Mouse (Mus musculus): ENCODE results near the gene Tex10. TPM values are rescaled to one million over a fixed set of nuclear protein-coding genes. Genes with fewer than 3 reads are reported as not detected.
"Not testable (repeated sequence)": the region's sequence is repeated elsewhere in the genome, so short reads cannot be mapped to it uniquely, and the experiment has no call there.

Gene Tex10
- polyA plus RNA-seq (2017; shearing (Covaris generic)) = 10 to 100 TPM; 57.6 to 68.0 (median 64.3) TPM

DNA sequence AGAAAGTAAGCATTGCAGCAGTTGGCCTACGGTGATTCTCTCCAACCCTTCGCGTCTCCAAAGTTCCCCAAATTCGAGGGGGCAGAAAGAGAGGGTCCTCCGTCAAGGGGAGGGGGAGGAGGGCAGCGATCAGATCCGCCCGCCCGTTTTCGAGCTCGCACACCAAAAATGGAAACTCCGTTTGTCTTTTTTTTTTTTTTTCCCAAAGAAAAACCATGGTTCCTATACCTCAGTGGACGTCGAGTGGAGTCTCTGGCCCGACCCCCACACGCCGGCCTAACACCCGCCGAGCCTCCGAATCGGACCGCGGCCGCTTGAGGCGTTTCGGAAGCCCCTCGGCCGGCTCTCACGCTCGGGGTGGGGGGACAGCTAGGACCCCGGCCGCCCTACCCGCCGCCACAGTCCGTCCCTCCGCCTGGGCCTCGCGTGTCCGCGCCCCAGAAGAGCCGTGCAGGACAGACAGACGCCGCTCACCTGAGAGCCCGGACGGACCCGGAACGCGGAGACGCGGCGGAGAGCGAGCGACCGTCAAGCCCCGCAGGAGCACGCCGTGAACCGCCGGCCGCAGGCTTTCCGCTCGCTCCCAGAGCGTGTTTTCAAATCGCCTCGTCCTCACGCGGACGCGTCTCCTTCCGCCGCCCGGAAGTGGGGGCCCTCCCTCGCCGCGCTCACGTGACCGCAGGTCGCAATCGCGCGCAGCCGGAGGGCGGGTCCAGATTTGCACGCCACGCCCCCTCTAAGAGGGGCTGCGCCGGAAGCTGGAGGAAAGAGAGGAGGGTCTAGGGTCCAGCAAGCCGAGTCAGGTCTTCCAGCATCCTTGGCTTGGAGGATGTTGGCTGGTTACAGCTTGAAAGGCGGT is at the start of gene Tex10:
Tex10 (minus strand) TSS at position 668 of the 859 bp plus-strand sequence.
- ATAC-seq = peak; percentile 91

DNA sequence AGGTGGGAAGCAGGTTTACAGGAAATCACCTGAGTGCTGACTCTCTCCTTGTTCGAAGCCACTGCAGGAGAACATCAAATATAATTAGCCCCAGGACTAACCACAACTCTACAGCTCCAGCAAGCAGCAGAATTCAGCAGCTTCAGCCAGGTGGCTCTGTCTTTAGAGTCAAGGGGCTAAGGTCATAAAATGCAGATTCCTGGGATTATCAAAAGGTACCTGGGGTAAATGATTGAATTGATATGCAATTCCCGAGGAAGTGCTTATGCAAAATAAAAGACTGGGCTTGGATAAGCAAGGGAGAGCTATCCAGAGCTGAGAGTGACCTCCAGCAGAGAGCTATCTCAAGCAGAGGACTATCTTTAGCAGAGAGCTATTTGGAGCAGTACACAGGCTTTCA is 37.6 kb upstream of the Tex10 start:
- no peak for ATAC-seq

DNA sequence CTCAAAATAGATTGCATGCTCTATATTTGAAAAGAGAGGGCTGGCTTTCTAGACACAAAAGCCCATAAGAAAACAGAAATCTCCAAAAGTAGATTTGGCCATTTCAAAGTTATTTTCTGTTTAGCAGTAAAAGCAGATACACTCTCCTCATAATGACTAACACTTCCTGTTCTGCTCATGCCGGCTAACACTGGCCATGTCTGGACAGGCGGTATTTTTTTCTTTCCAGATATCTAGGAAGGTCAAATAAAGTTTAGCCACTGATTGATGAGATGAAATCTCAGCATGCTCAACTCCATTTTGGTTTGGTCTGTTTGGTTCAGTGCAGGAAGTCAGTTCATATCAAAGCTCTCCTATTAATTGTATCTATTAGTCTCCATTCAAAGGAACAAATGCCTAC is 19.3 kb upstream of the Tex10 start:
- no peak for ATAC-seq

DNA sequence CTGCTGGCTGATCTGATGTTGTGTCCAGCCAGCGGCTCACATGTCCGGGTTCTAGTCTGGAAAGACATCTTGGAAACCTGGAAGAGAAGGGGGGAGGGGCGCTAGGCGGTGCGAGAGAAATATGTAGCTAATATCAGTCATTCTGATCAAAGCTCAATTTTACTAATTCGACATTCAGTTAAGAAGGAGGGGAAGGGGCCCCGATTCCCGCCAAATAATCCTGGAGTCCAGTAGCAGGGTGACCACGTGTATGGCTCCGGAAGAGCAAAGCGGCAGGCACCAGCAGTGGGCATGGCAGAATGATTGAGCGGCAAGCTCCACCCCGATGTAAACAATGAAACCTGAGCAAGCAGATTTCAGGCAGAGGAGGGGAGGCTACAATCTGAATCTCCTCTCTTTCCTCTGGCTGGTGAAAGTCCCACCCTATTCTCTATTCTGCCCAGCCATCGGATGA is 18.1 kb upstream of the Tex10 start:
- ATAC-seq = no peak

DNA sequence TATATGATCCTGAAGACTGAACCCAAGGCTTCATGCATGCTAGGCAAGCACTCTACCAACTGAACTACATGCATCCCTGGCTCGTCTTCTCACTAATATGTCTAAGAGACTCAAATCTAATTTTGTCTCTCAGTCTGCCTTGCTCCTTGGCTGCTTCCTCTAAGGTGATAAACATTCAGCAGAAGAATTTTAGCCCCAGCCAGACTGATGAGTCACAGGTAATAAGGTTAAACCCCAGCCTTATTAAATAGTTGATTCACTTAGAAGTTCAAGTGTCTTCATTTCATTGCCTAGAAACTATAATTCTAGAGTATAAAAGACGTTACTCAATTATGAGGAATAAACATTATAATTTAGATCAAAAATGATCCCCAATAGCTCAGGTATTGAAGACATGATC is 15.7 kb upstream of the Tex10 start:
- ATAC-seq = no peak

DNA sequence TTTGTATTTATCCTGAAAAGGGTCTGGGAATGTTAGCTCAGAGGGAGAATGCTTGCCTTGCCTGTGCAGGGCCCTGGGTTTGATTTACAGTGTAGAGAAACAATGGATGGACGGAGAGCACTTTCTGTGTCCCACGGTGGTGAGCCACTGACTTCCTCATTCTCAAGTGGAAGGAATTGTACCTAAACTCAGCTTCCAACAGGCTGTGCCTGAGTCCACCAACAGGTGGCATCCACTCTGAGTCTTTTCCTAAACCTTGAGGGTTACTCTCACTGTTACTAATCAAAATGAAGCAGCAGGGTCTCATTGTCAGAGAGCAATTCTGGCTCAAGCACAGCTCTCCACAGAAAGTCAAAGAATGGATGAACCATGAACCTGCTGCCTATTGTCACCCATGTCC is 8.0 kb upstream of the Tex10 start:
- no peak for ATAC-seq

DNA sequence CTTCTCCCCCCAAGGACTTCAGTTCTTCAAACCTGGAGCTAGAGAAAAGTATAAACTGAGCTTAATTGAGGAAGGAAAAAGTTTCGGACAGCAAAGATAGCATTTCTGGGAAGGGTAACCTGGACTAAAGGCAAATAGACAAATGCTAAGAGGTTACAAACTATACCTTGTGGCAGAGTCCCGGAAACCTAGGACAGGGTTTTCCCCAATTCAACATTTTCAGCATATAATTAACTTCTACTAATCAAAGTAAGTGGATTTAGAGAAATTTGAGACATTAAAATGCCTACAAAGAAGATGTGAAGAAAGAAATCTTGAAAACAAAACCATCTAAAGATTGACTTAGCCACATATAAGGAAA is 372 bp upstream of the Tex10 start:
- ATAC-seq = peak; percentile 55

DNA sequence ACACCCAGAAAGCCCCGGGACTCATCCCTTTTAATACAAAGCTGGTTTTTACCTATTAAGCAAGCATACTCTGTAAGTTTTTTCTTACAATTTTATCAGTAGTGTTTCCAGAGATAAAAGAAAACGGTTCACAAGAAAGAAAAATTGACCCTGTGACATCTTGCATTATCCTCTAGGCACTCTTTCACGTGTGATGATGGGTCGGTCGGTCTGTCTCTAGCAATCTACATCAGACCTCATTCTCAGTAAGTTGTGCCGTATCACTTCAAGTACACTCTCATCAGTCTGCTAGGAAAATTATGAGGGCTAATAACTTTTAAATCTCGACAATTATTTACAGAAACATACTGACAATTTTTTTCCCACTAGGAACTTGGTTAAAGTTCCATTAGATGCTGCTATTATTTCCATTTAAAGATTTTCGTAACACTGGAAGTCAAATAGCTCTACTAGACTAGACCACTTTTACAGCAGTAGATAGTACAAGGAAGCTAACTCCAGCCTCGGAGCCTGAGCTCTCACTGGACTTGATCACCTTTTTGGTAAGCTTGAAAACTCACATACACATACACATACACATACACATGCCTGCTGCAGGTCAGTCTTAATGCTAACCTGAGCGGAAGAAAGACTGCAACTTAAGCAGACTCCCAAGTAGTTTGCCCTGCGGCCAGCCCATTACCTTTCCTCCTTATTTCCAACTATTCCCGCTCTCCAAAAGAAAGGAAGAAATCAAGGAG is 1.0 kb downstream of the Tex10 start:
- no peak for ATAC-seq

DNA sequence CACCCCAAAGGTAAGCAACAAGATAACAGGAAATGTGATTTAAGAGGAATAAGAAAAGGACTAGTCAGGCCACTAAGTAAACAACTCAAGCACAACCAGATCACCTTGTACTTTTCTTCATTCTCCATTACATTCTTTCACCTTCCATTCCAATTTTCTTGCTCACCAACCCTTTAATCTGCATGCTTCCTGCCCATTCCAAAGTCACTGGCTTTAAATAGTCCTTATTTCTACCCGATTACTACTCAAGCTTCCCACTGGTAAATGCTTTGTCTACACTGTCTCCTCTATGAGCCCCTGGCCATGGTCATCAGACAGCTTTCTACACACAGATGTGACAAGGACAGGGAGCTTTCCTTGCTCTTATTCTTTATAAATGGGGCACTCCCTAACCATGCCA is 2.3 kb downstream of the Tex10 start:
- ATAC-seq = no peak

DNA sequence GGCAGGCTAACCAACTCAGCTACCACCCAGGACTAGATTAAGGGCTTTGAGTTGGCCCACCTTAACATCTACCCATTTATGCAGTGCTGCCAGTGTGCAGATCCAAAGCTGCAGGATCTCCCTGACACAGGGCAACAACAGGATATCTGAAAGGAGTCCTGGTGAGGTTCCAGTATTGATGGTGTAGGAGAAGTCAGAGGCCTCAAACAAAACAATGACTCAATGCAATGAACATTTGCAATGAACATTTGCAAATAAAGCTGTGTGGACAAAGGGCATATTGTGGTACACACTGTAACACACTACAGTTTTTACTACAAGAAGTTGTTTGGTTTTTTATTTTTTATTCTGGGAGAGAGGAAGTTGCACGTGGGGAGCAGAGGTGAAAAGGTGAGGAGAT is 12.2 kb downstream of the Tex10 start:
- no peak for ATAC-seq

DNA sequence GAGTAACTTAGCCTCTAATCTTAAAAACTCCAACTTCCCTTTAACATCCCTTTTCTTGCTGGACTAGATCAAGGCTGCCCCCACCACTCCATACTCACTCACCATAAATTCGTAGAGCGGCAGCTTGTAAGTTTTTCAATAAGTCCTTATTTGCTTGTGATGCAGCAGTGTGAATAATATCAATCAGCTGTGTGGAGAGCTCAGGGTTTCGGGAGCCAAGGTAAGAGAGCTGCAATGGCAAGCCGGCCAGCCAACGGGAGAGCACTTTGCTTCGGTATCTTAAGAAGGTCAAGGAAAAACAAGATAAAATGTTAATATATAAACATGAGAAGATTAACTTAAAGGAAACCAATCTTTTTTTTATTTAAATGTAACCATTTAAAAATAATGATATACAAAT is 14.8 kb downstream of the Tex10 start:
- no peak for ATAC-seq

DNA sequence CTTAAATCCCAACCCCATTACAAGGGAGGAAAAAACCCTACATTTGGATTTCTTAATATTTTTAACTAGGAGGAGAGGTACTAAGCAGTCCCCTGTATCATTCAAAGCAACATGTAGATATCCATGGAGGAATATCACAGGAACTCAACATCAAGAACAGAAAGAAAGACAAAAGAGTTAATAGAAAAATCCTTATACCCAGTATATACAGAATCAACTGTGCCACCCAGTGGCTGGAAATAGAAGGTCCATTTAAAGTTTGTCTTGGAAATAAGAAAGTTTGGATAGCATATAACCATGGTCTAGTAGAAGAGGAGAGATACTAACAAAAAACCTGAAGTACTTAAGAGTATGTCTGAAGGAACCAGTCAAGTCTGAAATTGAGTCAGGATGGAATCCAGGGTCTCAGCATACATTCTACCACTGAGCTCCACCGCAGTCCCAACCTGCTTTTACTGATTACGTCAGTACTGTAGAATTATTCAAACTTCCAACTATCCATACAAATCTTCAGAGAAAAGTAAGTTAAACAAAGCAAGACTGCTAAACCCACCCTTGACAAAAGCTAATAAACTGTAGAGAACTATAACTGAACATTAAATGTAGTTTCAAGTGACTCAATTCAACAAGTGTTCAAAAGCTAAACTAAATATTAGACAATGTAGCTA is 19.0 kb downstream of the Tex10 start:
- no peak for ATAC-seq

DNA sequence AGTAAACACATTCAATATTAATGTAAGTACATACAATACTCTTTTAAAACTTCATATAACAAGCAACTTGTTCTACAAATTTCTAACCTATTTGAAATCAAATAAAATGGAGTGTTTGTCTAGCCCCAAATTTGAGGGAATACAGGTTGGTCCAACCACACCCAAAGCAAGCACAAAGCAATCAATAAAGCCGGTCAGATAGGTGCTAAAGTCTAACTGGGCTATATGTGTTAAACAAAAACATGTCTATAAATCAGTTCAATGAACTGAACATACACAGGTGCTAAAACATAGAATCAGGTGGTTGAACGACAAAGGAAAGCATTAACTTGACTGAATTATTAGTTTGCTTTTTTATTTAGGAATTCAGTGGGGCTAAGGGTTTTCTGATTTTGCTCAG is 45.2 kb downstream of the Tex10 start:
- no peak for ATAC-seq

DNA sequence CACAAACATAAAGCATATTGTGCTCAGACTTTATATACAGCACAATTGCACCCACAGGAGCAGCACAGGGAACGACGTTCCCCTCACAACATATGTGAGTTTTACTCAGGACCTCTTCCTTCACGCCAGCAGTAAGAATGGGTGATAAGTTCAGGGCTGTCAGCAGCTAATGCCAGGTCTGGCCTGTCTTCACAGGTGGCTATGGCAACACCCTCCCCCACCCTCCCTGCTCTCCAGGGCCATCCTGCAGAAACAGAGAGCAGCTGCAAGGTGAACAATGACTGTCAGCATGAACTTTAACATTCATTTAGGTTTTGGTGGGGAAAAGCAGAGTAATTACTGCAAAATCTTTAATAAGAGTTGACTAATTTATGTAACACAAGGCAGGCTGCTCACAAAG is 45.8 kb downstream of the Tex10 start:
- ATAC-seq = no peak

DNA sequence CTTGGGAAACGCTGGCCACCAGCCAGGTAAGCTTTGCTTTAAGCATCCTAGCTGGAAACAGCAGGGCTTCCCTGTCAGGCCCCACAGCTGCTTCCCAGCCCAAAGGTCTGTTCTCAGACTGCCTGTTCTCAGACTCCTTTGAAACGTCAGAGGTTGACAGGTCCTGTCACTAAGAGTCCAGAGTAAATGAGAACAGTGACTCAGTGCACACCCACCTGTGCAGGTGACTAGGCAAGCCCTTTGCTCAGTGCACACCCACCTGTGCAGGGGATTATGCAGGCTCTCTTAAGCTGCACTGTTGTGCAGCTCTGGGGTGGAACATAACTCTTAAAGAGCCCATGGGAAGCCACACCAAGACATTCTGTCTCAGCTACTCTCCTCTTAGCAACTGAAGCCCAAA is 49.5 kb downstream of the Tex10 start:
- no peak for ATAC-seq

DNA sequence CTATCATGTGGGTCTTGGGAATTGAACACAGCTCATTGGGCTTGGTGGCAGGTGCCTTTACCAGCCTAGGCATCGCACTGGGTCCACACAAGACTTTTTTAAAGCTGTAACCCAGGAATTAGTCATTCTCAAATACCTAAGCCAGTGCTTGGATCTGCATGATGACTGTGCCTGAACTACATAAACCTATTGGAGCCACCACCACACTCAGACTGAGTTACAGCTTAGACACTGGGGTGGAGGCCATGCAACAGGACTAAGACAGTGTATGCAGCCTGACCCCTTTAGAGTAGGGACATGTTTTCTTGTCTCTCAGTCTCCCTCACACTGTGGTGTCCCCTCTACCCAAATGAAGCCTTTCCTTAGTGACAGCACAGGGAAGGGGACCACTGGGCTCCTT is 50.6 kb downstream of the Tex10 start:
- ATAC-seq = no peak

DNA sequence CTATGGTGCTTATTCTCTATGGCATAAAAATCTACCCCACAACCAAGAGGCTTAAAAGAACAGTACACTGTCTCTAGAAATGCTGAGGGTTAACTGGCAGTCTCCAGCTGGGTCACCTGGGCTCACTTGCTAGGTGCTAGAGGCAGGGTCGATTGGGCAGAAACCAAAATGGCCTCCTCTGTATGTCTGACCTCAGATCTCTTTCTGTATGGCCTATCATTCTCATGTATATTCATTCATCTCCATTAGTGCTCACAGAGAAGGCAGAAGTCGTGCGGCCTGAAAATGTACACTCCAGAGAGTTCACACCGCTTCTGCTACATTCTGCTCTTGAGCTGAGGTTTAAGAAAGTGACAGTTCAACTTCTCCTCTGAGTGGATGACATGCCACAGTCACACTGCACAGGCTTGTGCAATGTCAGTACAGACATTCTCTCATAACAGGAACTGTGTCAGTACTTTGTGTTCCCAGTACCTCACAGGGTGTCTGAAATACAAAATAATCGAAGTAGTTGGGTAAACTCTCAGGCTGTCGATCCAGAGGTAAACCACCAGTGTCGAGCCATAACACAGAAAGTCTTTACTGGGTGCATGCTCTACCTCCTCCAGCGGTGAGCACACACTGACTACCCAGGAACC is 54.3 kb downstream of the Tex10 start:
- ATAC-seq = no peak

DNA sequence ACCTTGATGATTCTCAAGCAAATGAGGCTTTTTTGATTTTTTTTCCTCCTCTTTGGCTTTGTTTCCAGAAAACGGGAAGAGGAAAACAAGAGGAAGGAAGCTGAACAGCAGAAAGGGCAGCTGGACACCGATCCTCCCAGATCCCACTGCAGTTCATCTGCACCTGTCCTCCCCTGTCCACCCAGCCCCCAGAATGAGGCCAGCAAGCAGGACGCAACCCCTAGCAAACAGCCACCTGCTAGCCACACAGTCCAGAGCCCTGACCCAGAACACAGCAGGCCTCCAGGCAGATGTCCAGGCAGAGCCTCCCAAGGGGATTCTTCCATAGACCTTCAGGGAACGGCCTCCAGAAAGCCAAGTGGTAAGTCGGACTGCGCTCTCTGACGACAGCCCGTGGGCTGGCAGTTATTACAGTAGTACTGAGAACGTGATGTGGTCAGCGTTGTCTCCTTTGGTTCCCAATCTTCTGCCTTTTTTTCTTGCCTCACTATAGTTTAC is 57.4 kb downstream of the Tex10 start:
- ATAC-seq = no peak

DNA sequence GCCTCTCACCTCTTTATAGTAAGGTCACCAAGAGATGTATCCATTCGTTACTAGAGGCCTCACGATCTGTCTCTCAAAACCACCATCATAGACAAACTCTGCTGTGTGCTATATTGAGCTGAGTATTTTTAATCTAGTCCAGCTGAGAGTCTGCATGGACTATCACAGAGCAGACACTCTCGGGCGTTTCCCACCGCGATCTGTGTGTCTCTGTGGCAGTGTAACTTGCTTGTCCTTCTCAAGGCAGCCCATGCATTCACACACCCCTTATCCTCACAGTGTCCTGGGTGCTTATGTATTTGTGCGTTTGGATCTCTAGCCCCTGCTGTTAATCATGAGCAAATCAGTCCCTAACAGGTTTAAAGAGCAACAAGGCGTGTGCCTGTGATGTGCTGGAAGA is 59.8 kb downstream of the Tex10 start:
- no peak for ATAC-seq

DNA sequence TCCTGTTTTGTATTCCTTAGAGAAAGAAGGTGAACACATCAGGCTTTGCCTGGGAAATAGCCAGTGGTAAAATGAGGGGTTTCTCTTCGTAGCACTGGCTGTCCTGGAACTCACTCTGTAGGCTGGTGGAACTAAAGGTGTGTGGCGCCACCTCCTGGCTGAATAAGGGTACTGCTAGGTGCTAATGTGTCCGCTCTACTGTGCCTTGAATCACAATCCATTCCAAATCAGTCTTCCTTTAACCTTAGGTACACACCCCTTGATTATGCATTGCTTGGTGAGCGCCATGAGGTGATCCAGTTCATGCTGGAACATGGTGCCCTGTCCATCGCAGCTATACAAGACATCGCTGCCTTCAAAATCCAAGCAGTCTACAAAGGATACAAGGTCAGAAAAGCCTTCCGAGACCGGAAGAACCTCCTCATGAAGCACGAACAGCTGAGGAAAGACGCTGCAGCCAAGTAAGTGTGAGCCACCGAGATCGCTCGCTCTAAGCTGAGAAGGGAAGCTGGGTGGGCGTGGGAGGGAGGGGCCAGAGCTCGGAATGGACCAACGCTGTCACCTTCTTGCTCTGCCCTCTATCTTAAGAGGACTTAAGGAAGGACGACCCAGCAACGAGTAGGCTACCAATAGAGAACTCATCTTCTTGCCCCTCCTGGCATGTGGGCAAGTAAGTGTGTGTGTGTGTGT is 65.8 kb downstream of the Tex10 start:
- peak; percentile 38 for ATAC-seq

DNA sequence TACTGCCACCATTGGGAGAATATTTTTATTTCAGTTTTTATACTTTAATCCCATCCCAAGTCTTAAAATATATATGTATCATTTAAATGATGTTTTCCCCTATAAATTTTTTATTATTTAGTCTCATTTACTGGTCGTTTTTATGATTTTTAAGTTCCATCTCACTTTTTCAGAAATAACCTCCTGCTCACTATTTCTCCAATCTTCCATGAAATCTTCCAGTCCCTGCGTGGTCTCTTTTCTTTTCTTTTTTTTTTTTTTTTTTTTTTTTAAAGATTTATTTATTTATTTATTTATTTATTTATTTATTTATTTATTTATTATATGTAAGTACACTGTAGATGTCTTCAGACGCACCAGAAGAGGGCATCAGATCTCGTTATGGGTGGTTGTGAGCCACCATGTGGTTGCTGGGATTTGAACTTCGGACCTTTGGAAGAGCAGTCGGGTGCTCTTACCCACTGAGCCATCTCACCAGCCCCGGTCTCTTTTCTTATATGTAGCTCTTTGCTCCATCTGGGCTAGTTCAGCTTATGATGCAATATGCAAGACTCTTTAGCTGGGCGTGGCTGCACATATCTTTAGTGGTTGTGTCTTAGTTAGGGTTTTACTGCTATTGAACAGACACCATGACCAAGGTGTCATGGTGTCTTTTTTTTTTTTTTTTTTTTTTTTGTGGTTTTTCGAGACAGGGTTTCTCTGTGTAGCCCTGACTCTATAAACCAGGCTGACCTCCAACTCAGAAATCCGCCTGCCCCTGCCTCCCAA is 67.4 kb downstream of the Tex10 start:
- ATAC-seq = not testable (repeated sequence)

Data from inflammation-experienced regulatory T-cells, adult 6 months (primary cell).